In the genomic region with DNA sequence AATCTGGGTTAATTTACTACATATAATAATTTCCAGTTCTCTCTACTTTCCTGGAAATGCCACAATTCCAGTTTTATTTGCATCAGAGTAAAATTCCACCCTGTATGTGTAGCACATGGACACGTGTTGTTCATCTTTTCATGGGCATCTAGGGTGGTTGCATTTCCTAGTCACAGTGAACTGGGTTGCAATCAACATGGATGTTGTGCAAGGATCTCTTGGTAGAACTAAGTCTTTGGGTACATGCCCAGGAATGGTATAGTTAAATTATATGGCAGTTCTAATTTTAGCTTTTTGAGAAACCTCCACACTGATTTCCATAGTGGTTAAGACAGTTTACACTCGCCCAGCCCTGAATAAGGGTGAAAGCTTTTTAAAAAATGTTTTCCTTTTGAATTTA, we compare ENCODE assay signal across 29 mouse cellular contexts.
"Had no signal": no experiment of that assay in that cellular context is flagged by ENCODE, and none has a peak within 500 bp of the region (broad histone marks: within the 10 kb centered on the region; RNA-seq: fewer than 3 reads in every experiment).

No protein-coding gene starts in this region.

- ATAC-seq: forebrain, embryonic 13.5 days; forebrain, embryonic 14.5 days; forebrain, embryonic 15.5 days; forebrain, embryonic 16.5 days; forebrain, postnatal 0 days had no signal

- H3K36me3 ChIP-seq: embryonic facial prominence, embryonic 12.5 days; forebrain, embryonic 10.5 days; forebrain, embryonic 12.5 days; forebrain, embryonic 15.5 days; heart, embryonic 10.5 days had no signal

- H3K27ac ChIP-seq: embryonic facial prominence, embryonic 12.5 days; forebrain, embryonic 10.5 days; forebrain, embryonic 12.5 days; forebrain, embryonic 13.5 days; forebrain, embryonic 15.5 days; gastrocnemius, adult 2 months; heart, adult 2 months; heart, embryonic 10.5 days had no signal

- DNase-seq: cerebellum, adult 18-20 months; cerebellum, adult 2 months; cerebellum, adult 8-10 months; cerebellum, adult 9-10 months; cerebellum, adult 9-11 months; cerebellum, postnatal 10 days; cerebellum, postnatal 14 days; cerebellum, postnatal 25 days; cerebellum, postnatal 36 days; embryo, embryonic 11 days; forebrain, postnatal 0 days; gastrocnemius, adult 2 months; gastrocnemius, postnatal 10 days; gastrocnemius, postnatal 14 days; gastrocnemius, postnatal 25 days; gastrocnemius, postnatal 36 days; heart, adult 11 months; heart, adult 18-20 months; heart, adult 2 months had no signal

- H3K4me1 ChIP-seq: embryonic facial prominence, embryonic 12.5 days; forebrain, embryonic 10.5 days; forebrain, embryonic 12.5 days; forebrain, embryonic 13.5 days; forebrain, embryonic 15.5 days; heart, embryonic 10.5 days had no signal

- H3K4me2 ChIP-seq: embryonic facial prominence, embryonic 12.5 days; forebrain, embryonic 12.5 days; forebrain, embryonic 13.5 days; forebrain, embryonic 15.5 days; heart, embryonic 11.5 days had no signal

- H3K27me3 ChIP-seq: embryonic facial prominence, embryonic 12.5 days; forebrain, embryonic 12.5 days; forebrain, embryonic 13.5 days; forebrain, embryonic 15.5 days had no signal

- H3K9me3 ChIP-seq: embryonic facial prominence, embryonic 12.5 days; forebrain, embryonic 10.5 days; forebrain, embryonic 12.5 days; forebrain, embryonic 13.5 days; forebrain, embryonic 15.5 days; heart, embryonic 10.5 days had no signal

- H3K4me3 ChIP-seq: embryonic facial prominence, embryonic 12.5 days; erythroblast, embryonic 14.5 days; forebrain, embryonic 10.5 days; forebrain, embryonic 12.5 days; forebrain, embryonic 13.5 days; forebrain, embryonic 15.5 days; gastrocnemius, adult 2 months; heart, adult 2 months; heart, embryonic 10.5 days had no signal

- H3K9ac ChIP-seq: embryonic facial prominence, embryonic 12.5 days; forebrain, embryonic 12.5 days; forebrain, embryonic 13.5 days; forebrain, embryonic 15.5 days; forebrain, postnatal 0 days had no signal
